Mouse (Mus musculus): Measurements from ENCODE around the gene Rab5if. TPM values are rescaled to one million over a fixed set of nuclear protein-coding genes. Genes with fewer than 3 reads are reported as not detected.

The Rab5if gene
- polyA plus RNA-seq, 1 experiment: 186 TPM

DNA sequence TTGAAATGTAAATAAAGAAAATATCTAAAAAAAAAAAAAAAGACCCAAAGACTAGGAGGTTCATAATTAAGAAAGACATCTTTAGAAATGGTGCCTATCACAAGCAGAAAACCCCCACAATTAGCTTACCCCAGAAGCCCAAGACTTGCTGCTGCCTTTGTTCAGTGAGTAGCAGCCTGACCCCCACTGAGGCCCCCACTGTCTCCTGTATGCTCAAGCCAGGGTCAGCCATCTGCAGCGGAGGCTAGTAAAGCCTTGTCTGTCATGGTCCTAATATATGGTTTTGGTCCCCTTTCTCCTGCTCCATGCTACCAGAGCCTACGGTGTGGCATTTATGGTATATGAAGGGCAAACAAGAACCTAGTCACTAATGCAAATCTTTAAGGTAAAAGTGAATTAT lies 38.4 kb downstream of the Rab5if start:
- TF ChIP-seq GATA1 (IDR thresholded peaks at IDR 0.05; ENCODE audit: low read length): no peak

GRCm38 (mm10) chr2:156901883-156902282 lies 39.0 kb downstream of the Rab5if start:
- no peak for TF ChIP-seq GATA1 (IDR thresholded peaks at IDR 0.05; ENCODE audit: low read length)

DNA sequence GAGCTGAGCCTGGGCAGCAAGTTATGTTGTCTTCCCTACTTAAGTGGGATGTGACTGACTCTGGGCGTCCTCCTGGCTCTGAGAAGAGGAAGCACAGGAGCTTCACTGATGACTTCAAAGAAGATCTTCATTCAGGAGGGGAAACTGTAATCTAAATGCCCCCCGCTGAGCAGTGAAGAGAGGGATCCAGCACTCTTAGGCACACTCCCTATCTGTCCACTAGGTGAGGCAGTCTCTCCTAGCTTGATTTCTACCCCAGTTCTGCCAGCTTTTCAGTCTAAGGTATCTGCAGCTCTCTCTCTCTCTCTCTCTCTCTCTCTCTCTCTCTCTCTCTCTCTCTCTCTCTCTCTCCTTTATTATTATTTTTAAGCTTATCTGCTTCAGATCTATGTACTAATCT lies 40.4 kb downstream of the Rab5if start:
- no peak for TF ChIP-seq GATA1 (IDR thresholded peaks at IDR 0.05; ENCODE audit: low read length)

- TF ChIP-seq GATA1 (IDR thresholded peaks at IDR 0.05; ENCODE audit: low read length): no peak
These were observed 42.2 kb downstream of the Rab5if start for GRCm38 (mm10) chr2:156904976-156905717.

DNA sequence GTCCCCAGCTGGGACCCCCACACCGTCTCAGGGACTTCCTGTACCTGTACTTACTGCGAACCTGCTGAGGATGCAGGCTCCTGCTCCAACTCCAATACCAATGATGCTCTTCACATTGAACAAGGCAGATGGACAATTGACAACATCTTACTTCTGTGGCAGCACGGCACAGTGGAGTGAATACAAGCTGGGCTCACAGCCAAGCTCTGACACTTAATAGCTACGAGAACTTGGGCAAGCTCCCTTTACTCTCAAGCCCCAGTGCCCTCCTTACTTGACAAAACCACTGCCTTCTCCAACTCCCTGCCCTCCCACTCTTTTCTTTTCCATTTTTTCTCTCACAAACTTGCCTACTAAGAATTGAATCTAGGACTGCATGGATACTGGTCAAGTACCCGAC lies 50.3 kb downstream of the Rab5if start:
- TF ChIP-seq GATA1 (IDR thresholded peaks at IDR 0.05; ENCODE audit: low read length): no peak

- no peak for TF ChIP-seq GATA1 (IDR thresholded peaks at IDR 0.05; ENCODE audit: low read length)
These were observed 52.6 kb downstream of the Rab5if start for GRCm38 (mm10) chr2:156915559-156915958.

DNA sequence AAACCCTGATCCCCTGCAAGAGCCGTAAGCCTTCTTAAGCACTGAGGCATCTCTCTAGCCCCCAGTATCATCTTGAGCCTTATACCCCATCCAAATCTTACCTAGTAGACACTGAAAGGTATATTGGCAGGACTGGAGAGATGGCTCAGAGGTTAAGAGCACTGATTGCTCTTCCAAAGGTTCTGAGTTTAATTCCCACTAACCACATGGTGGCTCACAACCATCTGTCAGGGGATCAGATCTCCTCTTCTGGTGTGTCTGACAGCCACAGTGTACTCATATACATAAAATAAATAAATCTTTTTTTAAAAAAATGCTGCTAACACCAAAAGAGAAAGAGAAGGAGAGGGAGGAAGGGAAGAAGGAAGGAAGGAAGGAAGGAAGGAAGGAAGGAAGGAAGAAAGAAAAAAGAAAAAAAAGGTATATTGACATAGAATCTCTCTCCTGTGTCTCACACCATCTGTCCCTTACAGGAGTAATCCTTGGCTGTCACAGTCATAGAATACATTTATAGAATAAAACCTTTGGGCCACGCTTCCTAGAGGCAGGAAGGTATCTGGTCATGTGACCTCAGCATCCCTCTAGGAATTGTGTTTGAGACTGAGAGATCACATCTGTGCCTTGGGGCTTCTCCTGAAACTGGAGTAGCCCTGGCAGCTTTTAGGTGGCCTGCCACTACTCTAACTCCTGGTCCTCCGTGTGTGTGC lies 53.6 kb downstream of the Rab5if start:
- TF ChIP-seq GATA1 (IDR thresholded peaks at IDR 0.05; ENCODE audit: low read length): no peak

DNA sequence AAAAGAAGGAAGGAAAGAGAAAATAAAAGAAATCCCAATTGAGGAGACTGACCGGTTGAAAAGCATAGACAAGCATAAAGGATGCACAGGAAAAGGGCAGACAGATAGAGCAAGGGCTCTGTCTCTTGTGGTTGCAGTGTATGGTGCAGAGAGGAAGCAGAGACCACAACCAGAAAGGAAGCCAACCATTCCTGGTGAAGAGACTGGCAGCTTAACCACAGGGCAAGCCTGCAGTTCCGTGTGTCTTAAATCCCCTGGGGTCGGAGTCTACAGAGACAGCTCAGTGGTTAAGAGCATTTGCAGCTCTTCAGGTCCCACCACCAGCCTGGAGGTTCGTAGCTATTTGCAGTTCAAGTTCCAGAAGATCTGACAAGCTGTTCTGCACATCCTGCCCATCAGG lies 55.6 kb downstream of the Rab5if start:
- no peak for TF ChIP-seq GATA1 (IDR thresholded peaks at IDR 0.05; ENCODE audit: low read length)

GRCm38 (mm10) chr2:156919796-156920195 lies 56.9 kb downstream of the Rab5if start:
- no peak for TF ChIP-seq GATA1 (IDR thresholded peaks at IDR 0.05; ENCODE audit: low read length)

DNA sequence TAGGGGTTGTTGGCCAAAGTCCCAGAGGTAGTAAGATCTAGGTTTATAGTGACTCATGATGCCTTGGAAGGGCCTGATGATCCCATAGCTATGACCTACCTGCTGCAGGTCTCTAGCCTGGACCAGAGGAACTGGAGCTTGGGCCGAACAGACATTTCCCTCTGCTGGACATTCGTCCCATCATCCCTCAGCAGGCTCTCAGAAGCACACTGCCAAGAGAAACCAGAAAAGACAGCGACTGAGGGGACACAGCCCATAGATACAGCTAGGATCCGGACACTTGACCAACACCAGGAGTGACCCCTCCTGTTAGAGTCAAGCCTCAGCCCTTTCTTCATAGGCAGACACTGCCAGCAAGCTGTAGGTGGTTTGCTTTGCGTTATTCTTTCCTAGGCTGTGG lies 60.1 kb downstream of the Rab5if start:
- no peak for TF ChIP-seq GATA1 (IDR thresholded peaks at IDR 0.05; ENCODE audit: low read length)

Other genes starting within 250 kb of the Rab5if start
- 63.0 and 86.1 TPM in 2 replicates for gene Dlgap4, start 249.4 kb upstream of the Rab5if start, polyA plus RNA-seq (2012)
- 0.09 and 0.21 TPM in 2 replicates for gene Myl9, start 87.7 kb upstream of the Rab5if start, polyA plus RNA-seq (2012)
- gene Tgif2, start 23.1 kb upstream of the Rab5if start, polyA plus RNA-seq (2012): 63.8 and 94.9 TPM in 2 replicates
- 0.05 and 0.08 TPM in 2 replicates for gene 4930518I15Rik, start 5.2 kb upstream of the Rab5if start, polyA plus RNA-seq (2012)
- 0.09 and 0.14 TPM in 2 replicates for gene Sla2, start 24.1 kb downstream of the Rab5if start, polyA plus RNA-seq (2012)
- 9.5 and 11.7 TPM in 2 replicates for gene Ndrg3, start 128.9 kb downstream of the Rab5if start, polyA plus RNA-seq (2012)
- 4.9 and 6.4 TPM in 2 replicates for gene Dsn1, start 144.0 kb downstream of the Rab5if start, polyA plus RNA-seq (2012)
- gene Soga1, start 216.1 kb downstream of the Rab5if start, polyA plus RNA-seq (2012): 30.7 and 32.1 TPM in 2 replicates
- gene Tldc2, start 223.9 kb downstream of the Rab5if start, polyA plus RNA-seq (2012): not detected in 2 replicates

All from G1E-ER4 (cell line).